Mouse (Mus musculus): Measurements from ENCODE around the gene Map2k4.

- TF ChIP-seq EP300 (IDR thresholded peaks at IDR 0.05; ENCODE audit: low read depth) = no peak
- TF ChIP-seq CTCF (IDR thresholded peaks at IDR 0.05; ENCODE audit: low read depth) = no peak
These were observed 75.3 kb downstream of the Map2k4 start for GRCm38 (mm10) chr11:65712754-65713306.
